11 mouse cellular contexts compared by ENCODE assay signal in genomic region chrX:114041281-114041680, GRCm38 (mm10).
DNase-seq lines count a peak whose midpoint lies in the region; ATAC-seq and TF ChIP-seq lines count a peak whose summit lies in the region.
"Had no signal": no experiment of that assay in that cellular context is flagged by ENCODE, and none has a peak within 500 bp of the region (broad histone marks: within the 10 kb centered on the region; RNA-seq: fewer than 3 reads in every experiment).

No protein-coding gene starts in this region.

- H3K9me3 ChIP-seq in heart, embryonic 11.5 days (replicated peaks; ENCODE audit: control insufficient read depth, low read length), result no peaks in the 10 kb centered on the region

- H3K27me3 ChIP-seq in heart, embryonic 11.5 days (ENCODE audit: control insufficient read depth, insufficient read depth, low read length), result no peaks in the 10 kb centered on the region

- H3K9ac ChIP-seq in heart, embryonic 11.5 days (ENCODE audit: low read depth, low read length), result no peak overlapping the region

- 47% methylated on average over 1 of the region's 1 CpGs for WGBS in heart, embryonic 11.5 days (ENCODE audit: insufficient replicate concordance)

- no peak overlapping the region for H3K27ac ChIP-seq in left cerebral cortex, adult 2 months
- H3K27ac ChIP-seq in heart, embryonic 11.5 days (ENCODE audit: low read depth, low read length), result no peak overlapping the region

- intact Hi-C loops in left cerebral cortex, adult 2 months (cut with DNase I), result loop anchor here (5.0 kb wide), 1 partner anchor 1089 kb away; no protein-coding TSS in a partner anchor
- intact Hi-C loops in left cerebral cortex, postnatal 4 days (cut with DNase I), result no loop called here

- H3K36me3 ChIP-seq in heart, embryonic 11.5 days (ENCODE audit: control insufficient read depth, insufficient read depth, low read length), result no peaks in the 10 kb centered on the region

- peak; percentile 41 for TF ChIP-seq CTCF in left cerebral cortex, adult 2 months (IDR thresholded peaks at IDR 0.05)

- no peak overlapping the region for H3K4me3 ChIP-seq in left cerebral cortex, adult 2 months
- H3K4me3 ChIP-seq in heart, embryonic 11.5 days (ENCODE audit: low read depth, low read length), result no peak overlapping the region

- DNase-seq in left cerebral cortex, adult 2 months (ENCODE audit: extremely low spot score in 1 of 2, low spot score in 2 of 2), result no peak
- DNase-seq in left cerebral cortex, postnatal 4 days, result no peak
- DNase-seq in 416B (ENCODE audit: low read depth), result peak; percentile 65
- DNase-seq in CD4-positive helper T cell, adult 2 months (ENCODE audit: low read depth, low spot score), result peak; percentile 21
- peak; percentile 12 for DNase-seq in induced T-regulatory cell, adult 2 months (ENCODE audit: low read depth)
- no peak for DNase-seq in kidney, adult 18-20 months
- DNase-seq: adrenal gland, postnatal 14 days; cerebellum, adult 18-20 months; lung, adult 18-20 months; thymus, postnatal 36 days had no signal

- no peaks in the 10 kb centered on the region for H3K4me1 ChIP-seq in heart, embryonic 11.5 days (ENCODE audit: control insufficient read depth, insufficient read depth, low read length)

- no peak for ATAC-seq in heart, embryonic 11.5 days (replicated peaks; ENCODE audit: insufficient number of reproducible peaks, low FRiP score, low TSS enrichment)

- H3K4me2 ChIP-seq in heart, embryonic 11.5 days, result no peak overlapping the region

Comparison
In these comparisons a context has a peak if more than half of its experiments do, and no peak if none do; other contexts are left out.
1. DNase-seq: peak in 416B (single experiment), CD4-positive helper T cell, adult 2 months (single experiment) and induced T-regulatory cell, adult 2 months (single experiment); none in left cerebral cortex, adult 2 months (0 of 2), left cerebral cortex, postnatal 4 days (single experiment) and kidney, adult 18-20 months (single experiment).